Mouse (Mus musculus) hindbrain, embryonic 11.5 days (tissue): Measurements from ENCODE around the gene Siglecf. TPM values are rescaled to one million over a fixed set of nuclear protein-coding genes. Genes with fewer than 3 reads are reported as not detected.

Experiments used
- ATAC-seq: fragments of 200-750 bp; cut with Nextera tagmentation; 2 replicates; pipeline ENCODE4 v1.8.0; 2017; ENCODE audit warnings: mild to moderate bottlenecking, moderate TSS enrichment, moderate library complexity; ENCODE audit not compliant: low FRiP score
- DNase-seq: peaks from one replicate; pipeline ENCODE4 v3.0.0-alpha.2; 2015; ENCODE audit warnings: low spot score
- H3K27ac ChIP-seq: fragments of 300-500 bp; sonication (generic); 2 replicates; pipeline ENCODE4 v1.5.1; 2014; ENCODE audit warnings: mild to moderate bottlenecking, low read depth, low read length
- H3K27me3 ChIP-seq: fragments of 300-500 bp; sonication (generic); 2 replicates; pipeline ENCODE4 v1.6.1; 2014; ENCODE audit warnings: mild to moderate bottlenecking, low read length, moderate library complexity, mixed read lengths; ENCODE audit not compliant: control insufficient read depth, insufficient read depth
- H3K36me3 ChIP-seq: fragments of 300-500 bp; sonication (generic); 2 replicates; pipeline ENCODE4 v1.6.1; 2014; ENCODE audit warnings: mild to moderate bottlenecking, low read length, moderate library complexity, mixed read lengths; ENCODE audit not compliant: control insufficient read depth, insufficient read depth
- H3K4me1 ChIP-seq: fragments of 300-500 bp; sonication (generic); replicated peaks from 2 replicates; pipeline ENCODE4 v1.6.1; 2014; ENCODE audit warnings: low read length, mixed read lengths; ENCODE audit not compliant: control insufficient read depth, insufficient read depth
- H3K4me2 ChIP-seq: fragments of 300-500 bp; sonication (generic); replicated peaks from 2 replicates; pipeline ENCODE4 v1.6.1; 2014; ENCODE audit warnings: mild to moderate bottlenecking, low read depth, low read length
- H3K4me3 ChIP-seq: fragments of 300-500 bp; sonication (generic); 2 replicates; pipeline ENCODE4 v1.5.1; 2014; ENCODE audit warnings: low read depth, low read length
- H3K9ac ChIP-seq: fragments of 300-500 bp; sonication (generic); 2 replicates; pipeline ENCODE4 v1.6.1; 2014; ENCODE audit warnings: low read depth, low read length
- H3K9me3 ChIP-seq: fragments of 300-500 bp; sonication (generic); 2 replicates; pipeline ENCODE4 v1.6.1; 2016; ENCODE audit warnings: low read length; ENCODE audit not compliant: control insufficient read depth
- WGBS: fragments of 180-500 bp; shearing (Covaris S2); extraction: QIAGEN DNeasy Blood & Tissue Kit; methylation state at CpG from one replicate; pipeline ENCODE4 v1.1.7; 2014; 5-methylcytosine and 5-hydroxymethylcytosine counted together
- polyA plus RNA-seq: library from polyadenylated mRNA; unstranded; fragments of >200 nt; fragmentation: Nextera tagmentation; extraction: Ambion mirVana; gene quantifications from 2 replicates; pipeline ENCODE4 v1.2.1, GENCODE M21; 2014

Siglecf gene
- polyA plus RNA-seq, 1 experiment from 2014 or later = not detected

GRCm38 (mm10) chr7:43353758-43354157 is 2.6 kb downstream of the Siglecf start:
- Histone ChIP-seq H3K9me3 (no peaks in the 10 kb centered on the region), H3K36me3 (no peaks in the 10 kb centered on the region), H3K4me1 (no peaks in the 10 kb centered on the region), H3K4me2 (no peak overlapping the region), H3K27ac (no peak overlapping the region), H3K4me3 (no peak overlapping the region), H3K9ac (no peak overlapping the region), H3K27me3 (no peaks in the 10 kb centered on the region)
- no peak for DNase-seq
- no peak for ATAC-seq
- WGBS = 88% methylated on average over 4 of the region's 4 CpGs

- ATAC-seq (peak; percentile 74), DNase-seq (peak; percentile 26)
- no peak overlapping the region; the same call in 1 of the 2 replicates for H3K4me2 ChIP-seq
- H3K9ac ChIP-seq = no peak overlapping the region
- no peak overlapping the region for H3K4me3 ChIP-seq
- H3K27me3 ChIP-seq = no peaks in the 10 kb centered on the region
- 8% methylated on average over 12 of the region's 12 CpGs for WGBS
- no peaks in the 10 kb centered on the region for H3K9me3 ChIP-seq
- H3K36me3 ChIP-seq = no peaks in the 10 kb centered on the region
- no peak overlapping the region for H3K27ac ChIP-seq
- H3K4me1 ChIP-seq = no peaks in the 10 kb centered on the region
Observed at GRCm38 (mm10) chr7:43354893-43355835, 4.0 kb downstream of the Siglecf start.

- Histone ChIP-seq H3K4me2 (no peak overlapping the region), H3K4me3 (no peak overlapping the region), H3K9me3 (no peaks in the 10 kb centered on the region), H3K4me1 (no peaks in the 10 kb centered on the region), H3K27me3 (no peaks in the 10 kb centered on the region), H3K27ac (no peak overlapping the region), H3K36me3 (no peaks in the 10 kb centered on the region), H3K9ac (no peak overlapping the region)
- ATAC-seq = no peak
- WGBS = 89% methylated on average over 3 of the region's 3 CpGs
- DNase-seq = no peak
Observed at GRCm38 (mm10) chr7:43358556-43358955, 7.4 kb downstream of the Siglecf start.

GRCm38 (mm10) chr7:43361442-43361841 is 10.3 kb downstream of the Siglecf start:
- ATAC-seq (no peak), DNase-seq (no peak)
- Histone ChIP-seq H3K4me2 (no peak overlapping the region), H3K4me1 (no peaks in the 10 kb centered on the region), H3K27ac (no peak overlapping the region), H3K9ac (no peak overlapping the region), H3K27me3 (no peaks in the 10 kb centered on the region), H3K9me3 (no peaks in the 10 kb centered on the region), H3K4me3 (no peak overlapping the region), H3K36me3 (no peaks in the 10 kb centered on the region)
- 77% methylated on average over 1 of the region's 1 CpGs for WGBS

- WGBS = 75% methylated on average over 4 of the region's 4 CpGs
- H3K4me1 ChIP-seq = no peaks in the 10 kb centered on the region
- H3K36me3 ChIP-seq = no peaks in the 10 kb centered on the region
- H3K27ac ChIP-seq = no peak overlapping the region
- no peak overlapping the region for H3K4me3 ChIP-seq
- DNase-seq = no peak
- no peaks in the 10 kb centered on the region for H3K27me3 ChIP-seq
- H3K9me3 ChIP-seq = no peaks in the 10 kb centered on the region
- no peak for ATAC-seq
- H3K9ac ChIP-seq = no peak overlapping the region
- no peak overlapping the region for H3K4me2 ChIP-seq
Observed at GRCm38 (mm10) chr7:43362021-43362420, 10.9 kb downstream of the Siglecf start.

- H3K36me3 ChIP-seq = no peaks in the 10 kb centered on the region
- 18% methylated on average over 5 of the region's 5 CpGs for WGBS
- no peak for ATAC-seq
- H3K9me3 ChIP-seq = no peaks in the 10 kb centered on the region
- H3K9ac ChIP-seq = no peak overlapping the region
- no peak overlapping the region for H3K27ac ChIP-seq
- H3K27me3 ChIP-seq = no peaks in the 10 kb centered on the region
- no peak overlapping the region for H3K4me3 ChIP-seq
- no peaks in the 10 kb centered on the region for H3K4me1 ChIP-seq
- no peak overlapping the region for H3K4me2 ChIP-seq
- peak; percentile 56 for DNase-seq
Observed at GRCm38 (mm10) chr7:43378226-43378625, 27.1 kb downstream of the Siglecf start.

- Histone ChIP-seq H3K36me3 (no peaks in the 10 kb centered on the region), H3K9me3 (no peaks in the 10 kb centered on the region), H3K4me1 (no peaks in the 10 kb centered on the region), H3K27me3 (no peaks in the 10 kb centered on the region), H3K4me3 (no peak overlapping the region), H3K4me2 (no peak overlapping the region), H3K27ac (no peak overlapping the region), H3K9ac (no peak overlapping the region)
- DNase-seq = no peak
- no peak for ATAC-seq
- 82% methylated on average over 8 of the region's 8 CpGs for WGBS
Observed at GRCm38 (mm10) chr7:43392349-43393121, 41.4 kb downstream of the Siglecf start.

- Histone ChIP-seq H3K36me3 (no peaks in the 10 kb centered on the region), H3K4me1 (no peaks in the 10 kb centered on the region), H3K9ac (no peak overlapping the region), H3K4me3 (no peak overlapping the region), H3K27me3 (no peaks in the 10 kb centered on the region), H3K9me3 (no peaks in the 10 kb centered on the region), H3K27ac (no peak overlapping the region), H3K4me2 (no peak overlapping the region)
- DNase-seq (no peak), ATAC-seq (no peak)
- WGBS = 90% methylated on average over 2 of the region's 2 CpGs
Observed at GRCm38 (mm10) chr7:43399501-43399900, 48.4 kb downstream of the Siglecf start.
